Mouse (Mus musculus): ENCODE data around the gene Dmc1.

The Dmc1 gene

GRCm38 (mm10) chr15:79562417-79562816, 42.5 kb downstream of the Dmc1 start:
- in situ Hi-C loops (cut with MboI, MseI), result no loop called here

DNA sequence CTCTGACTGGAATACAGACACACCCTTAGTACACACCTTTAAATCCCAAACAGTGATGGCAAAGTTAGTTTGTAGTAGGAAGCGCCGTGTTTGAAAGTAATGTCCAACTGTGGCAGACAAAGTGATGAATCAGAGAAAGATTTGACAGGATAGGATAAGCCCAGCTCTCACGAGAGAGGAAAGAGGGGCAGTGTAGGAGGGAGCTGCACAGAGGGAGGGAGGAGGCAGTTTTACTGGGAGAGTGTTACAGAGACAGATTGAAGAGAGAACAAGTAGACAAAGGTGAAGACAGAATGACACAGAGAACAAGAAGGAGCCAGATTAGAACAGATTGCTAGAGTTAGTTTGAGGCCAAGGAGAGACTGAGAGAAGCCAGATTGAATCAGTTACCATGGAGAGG, 45.3 kb downstream of the Dmc1 start:
- in situ Hi-C loops (cut with MboI, MseI), result no loop called here

DNA sequence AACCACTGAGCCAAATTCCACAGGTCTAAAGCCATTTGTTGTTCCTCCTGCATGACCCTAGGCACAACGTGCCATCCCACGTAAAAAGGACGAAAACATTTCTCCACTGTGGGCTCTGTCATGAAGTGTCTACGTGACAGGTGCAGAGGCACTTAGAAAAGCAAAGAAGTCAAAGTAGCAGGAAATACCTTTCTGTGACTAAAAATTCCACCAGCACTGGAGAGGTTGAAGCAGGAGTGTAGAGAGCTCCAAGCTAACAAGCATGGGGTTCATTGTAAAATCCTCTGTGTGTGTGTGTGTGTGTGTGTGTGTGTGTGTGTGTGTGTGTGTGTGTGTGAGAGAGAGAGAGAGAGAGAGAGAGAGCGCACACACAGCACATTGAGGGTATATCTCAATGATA, 52.3 kb downstream of the Dmc1 start:
- in situ Hi-C loops (cut with MboI, MseI), result no loop called here

GRCm38 (mm10) chr15:79548226-79548625, 56.7 kb downstream of the Dmc1 start:
- in situ Hi-C loops (cut with MboI, MseI), result no loop called here

DNA sequence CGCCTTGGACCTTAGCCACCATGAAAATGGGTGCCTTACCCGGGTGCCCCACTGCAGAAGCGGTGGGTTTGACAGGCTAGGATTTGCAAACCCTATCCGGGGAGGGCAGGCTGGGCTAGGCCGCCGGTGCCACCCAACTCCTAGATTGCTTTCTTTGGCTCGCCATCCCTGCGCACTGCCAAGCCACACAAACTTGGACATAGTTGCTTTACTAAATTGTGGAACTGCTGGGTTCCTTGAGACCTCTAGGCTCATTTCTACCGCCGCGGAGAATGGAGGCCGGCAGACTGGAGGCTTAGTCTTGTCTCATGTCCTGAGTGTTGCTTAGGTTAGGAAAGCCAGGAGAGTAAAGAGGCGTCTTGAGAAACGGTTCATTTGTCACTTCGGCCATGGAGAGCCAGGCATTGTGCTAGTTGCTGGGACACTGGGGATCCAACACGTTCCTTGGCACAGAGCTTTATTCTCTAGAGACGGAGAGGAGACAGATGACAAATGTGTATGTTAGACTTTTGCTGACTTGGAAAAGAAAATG, 57.6 kb downstream of the Dmc1 start:
- in situ Hi-C loops (cut with MboI, MseI), result no loop called here

- in situ Hi-C loops (cut with MboI, MseI), result no loop called here
Measured at GRCm38 (mm10) chr15:79546410-79547288, 58.3 kb downstream of the Dmc1 start, which contains the start of gene Ddx17. TSS of gene Ddx17 (minus strand) at chr15:79546741.

DNA sequence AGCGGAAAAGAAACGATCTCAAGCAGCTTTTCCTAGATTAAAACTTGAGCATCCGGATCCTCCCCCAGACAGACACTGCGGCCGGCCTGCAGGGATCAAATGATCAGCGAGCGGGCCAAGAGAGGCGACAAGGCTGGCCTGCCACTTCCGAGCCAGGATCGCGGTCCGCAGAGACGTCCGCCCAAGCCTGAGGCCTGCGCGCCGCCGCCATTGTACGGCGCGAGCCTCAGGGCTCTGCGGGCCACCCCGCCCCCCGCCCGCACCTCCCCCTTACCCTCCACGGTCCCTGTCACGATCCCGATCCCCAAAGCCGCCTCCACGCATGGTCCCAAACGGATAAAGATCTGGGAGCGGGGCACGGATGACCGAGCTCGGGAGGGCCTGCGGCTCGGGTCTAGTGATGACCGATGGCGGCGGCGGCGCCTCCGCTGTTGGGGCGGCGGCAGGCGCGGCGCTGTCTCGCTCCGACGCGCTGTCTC, 58.9 kb downstream of the Dmc1 start:
- in situ Hi-C loops (cut with MboI, MseI), result no loop called here

GRCm38 (mm10) chr15:79545496-79545895, 59.4 kb downstream of the Dmc1 start:
- in situ Hi-C loops (cut with MboI, MseI), result no loop called here

DNA sequence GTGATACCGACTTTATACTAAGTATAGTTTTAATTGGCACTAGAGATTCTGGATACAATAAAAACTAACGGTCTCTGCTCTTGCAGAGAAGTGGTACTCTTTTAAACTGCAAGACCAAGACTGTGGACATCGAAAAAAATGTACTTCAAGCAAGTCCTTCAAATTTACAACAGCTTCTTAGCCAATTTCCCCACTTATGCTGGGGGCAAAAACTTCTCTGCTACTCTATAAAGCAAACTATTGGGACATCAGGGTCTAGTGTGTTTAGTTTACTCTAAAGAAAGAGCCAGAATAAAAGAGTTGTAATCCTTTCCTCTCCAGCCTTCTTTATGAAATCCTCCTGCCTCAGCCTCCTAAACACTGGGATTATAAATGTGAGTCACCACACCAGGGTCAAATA, 60.9 kb downstream of the Dmc1 start:
- in situ Hi-C loops (cut with MboI, MseI), result no loop called here

DNA sequence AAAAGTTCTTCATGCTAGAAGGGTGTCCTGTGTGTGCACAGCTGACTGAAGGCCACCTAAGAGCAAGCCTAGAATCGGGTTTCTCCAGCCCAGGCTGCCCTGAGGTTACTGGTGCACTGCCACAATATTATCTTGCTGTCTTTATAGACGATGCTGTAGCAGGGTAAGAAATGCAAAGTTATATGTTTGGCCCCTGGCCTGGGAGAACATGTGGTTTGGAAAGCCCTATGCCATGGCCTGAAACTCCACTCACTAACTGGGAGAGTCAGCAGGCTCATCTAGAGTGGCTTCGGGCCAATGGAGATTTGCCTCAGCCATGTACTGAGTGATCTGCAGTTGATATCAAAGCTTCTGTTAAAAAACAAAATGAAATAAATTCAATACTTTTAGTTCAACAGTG, 71.1 kb downstream of the Dmc1 start:
- in situ Hi-C loops (cut with MboI, MseI), result no loop called here

- in situ Hi-C loops (cut with MboI, MseI), result no loop called here
Measured at GRCm38 (mm10) chr15:79529935-79530334, 75.0 kb downstream of the Dmc1 start.

- in situ Hi-C loops (cut with MboI, MseI), result no loop called here
Measured at GRCm38 (mm10) chr15:79527991-79528639, 76.8 kb downstream of the Dmc1 start.

DNA sequence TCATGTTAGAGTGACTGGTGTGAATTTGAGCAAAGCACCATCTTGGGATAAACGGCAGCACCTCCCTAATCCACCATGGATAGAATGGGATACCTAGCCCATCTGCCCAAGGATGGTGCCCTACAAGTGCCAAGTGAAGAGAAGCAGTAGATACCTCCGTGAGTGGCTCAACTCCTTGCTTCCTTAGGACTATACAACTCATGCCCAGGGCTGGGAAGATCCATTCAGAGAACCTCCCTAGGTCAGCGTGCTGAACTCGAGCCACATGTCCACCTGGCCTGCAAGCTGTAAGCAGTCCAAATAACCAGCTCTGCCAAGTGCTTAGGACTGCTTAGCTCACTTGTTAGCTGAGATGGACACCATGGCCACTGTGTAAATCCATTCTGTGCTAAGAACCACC, 77.7 kb downstream of the Dmc1 start:
- in situ Hi-C loops (cut with MboI, MseI), result no loop called here

DNA sequence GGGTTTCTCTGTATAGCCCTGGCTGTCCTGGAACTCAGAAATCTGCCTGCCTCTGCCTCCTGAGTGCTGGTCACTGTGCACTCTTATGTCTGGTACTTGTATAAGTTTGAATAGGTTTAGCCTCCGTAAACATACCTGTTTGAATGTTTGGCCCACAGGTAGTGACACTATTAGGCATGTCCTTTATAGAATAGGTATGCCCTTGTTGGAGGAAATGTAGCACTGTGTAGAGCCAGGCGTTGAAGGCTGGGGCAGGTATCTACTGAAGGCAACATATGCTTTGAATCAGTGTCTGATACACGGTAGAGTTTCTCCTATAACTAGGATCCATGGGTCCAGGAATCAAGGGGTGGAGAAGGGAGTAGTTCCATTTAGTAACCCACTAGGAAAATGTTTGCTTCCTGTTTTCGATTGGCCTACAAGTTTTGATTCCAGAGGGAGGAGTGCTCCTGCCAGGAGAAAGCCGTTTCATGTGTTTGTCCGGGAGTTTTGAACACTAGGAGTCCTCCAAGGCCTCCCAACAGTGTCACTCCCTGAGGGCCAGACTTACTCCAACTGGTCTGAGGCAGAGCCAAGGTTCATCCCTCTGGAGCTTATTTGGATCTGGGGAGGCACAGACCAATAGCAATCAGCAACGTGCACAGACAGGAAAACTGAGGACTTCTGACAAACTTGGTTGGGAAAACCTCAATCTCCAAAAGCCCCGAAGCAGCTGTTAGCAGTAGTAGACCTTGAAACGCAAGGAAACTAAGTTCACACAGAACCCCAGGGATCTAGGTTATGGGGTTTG, 78.7 kb downstream of the Dmc1 start:
- in situ Hi-C loops (cut with MboI, MseI), result no loop called here

- in situ Hi-C loops (cut with MboI, MseI), result no loop called here
Measured at GRCm38 (mm10) chr15:79525564-79525963, 79.3 kb downstream of the Dmc1 start.

- in situ Hi-C loops (cut with MboI, MseI), result no loop called here
Measured at GRCm38 (mm10) chr15:79519400-79520220, 85.3 kb downstream of the Dmc1 start.

DNA sequence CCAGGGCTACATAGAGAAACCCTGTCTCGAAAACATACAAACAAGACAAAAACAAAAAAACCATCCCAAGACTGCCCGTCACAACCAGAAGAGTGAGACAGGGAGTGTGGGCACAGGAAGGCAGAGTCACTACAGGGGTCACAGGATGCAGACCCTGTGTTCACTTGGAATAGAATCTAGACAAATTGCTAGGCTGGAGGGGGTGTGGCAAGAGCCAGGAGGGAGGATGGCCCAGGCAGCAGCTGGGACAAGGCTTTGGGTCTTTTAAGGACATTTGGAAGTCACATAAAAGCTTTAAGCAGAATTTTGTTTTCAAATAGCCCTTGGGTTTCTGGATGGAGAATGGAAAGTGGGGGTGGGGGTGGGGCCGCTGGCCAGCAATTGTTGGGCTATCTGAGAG, 86.3 kb downstream of the Dmc1 start:
- in situ Hi-C loops (cut with MboI, MseI), result no loop called here

- in situ Hi-C loops (cut with MboI, MseI), result no loop called here
Measured at GRCm38 (mm10) chr15:79517710-79518109, 87.2 kb downstream of the Dmc1 start.

DNA sequence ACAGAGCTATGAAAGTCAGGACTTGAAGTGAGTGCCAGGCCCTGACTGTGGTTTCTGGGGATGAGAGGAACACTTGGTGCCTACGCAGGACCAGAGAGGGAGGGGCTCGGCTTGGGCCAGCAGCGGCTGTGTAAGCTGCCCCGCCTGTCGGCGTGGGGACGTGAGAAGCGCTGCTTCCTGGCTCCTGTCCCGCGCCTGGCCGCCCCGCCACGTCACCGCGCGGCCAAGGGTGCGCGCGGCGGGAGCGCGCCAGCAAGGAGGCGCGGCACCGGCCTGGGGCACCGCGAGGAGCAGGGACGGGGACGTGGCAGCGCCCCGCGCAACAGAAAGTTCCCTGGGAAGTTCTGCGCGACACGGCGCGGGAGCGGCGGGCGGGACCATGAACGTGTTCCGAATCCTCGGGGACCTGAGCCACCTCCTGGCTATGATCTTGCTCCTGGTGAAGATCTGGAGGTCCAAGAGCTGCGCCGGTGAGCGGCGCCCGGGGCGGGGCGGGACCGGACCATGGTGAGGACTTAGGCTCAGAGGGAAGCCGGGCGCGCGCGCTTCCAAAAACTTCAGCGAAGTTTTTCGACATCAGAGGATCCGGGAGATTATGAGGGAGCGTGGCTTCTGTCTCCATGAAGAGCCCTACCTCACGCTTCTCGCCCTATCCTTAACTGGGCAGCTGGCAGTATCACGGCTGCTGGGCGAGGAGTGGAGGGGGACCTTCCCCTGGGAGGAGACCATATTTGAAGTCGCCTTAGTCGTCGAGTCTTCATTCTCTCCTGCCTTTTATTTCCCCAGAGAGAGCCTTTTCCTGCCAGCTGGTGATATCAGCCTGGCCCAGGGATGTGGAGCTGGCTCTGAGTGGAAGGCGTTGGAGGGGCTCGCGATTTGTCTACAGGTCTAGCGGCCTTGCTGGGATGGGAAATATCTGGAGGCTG, 88.5 kb downstream of the Dmc1 start, which contains the start of gene Kdelr3:
Gene Kdelr3, plus strand, starts transcription at position 241 of the 926 bp plus-strand sequence.
- in situ Hi-C loops (cut with MboI, MseI), result no loop called here

DNA sequence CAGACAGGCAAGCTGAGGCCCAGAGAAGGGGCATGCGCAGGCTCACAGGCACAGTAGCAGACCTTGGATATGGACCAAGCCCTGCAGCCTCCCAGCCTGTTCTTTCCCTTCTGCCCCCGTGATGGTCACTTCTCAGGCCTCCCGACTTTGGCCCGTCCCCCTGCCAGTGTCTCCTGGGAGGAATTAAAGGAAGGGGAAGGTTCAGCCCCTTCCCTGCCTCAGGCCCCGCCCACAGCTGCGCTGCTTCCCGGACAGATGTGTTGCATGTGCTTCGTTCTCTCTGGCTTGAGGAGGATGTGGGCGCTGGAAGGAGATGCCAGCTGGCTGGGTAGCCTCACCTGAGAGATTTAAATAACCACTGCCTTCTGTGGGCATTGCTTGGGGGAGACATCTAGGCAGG, 91.0 kb downstream of the Dmc1 start:
- in situ Hi-C loops (cut with MboI, MseI), result no loop called here
